Mouse (Mus musculus): ENCODE results near the gene Mybbp1a.
A peak's percentile ranks its signal among the peaks of the same experiment; 100 is the strongest.

The Mybbp1a gene

DNA sequence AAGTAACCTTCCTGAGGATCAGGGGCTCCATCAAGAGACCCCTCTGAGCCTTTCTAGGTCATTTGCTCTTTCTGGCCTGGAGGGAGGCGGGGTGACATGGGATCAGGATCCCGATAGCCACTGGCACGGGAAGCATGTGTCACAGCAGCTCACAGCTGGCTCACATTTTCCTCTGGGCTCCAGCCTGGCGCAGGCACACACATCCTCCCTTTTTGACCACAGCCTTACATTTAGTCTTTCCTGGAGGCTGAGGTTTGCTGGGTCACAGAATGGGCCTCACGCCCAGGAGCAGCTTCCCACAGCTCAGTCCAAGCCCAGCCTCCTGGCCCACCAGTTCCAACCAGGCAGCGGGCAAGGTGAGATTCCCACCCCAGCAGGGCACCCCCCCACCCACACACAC lies 37.1 kb downstream of the Mybbp1a start:
- no peak for DNase-seq (ENCODE audit: low spot score)

DNA sequence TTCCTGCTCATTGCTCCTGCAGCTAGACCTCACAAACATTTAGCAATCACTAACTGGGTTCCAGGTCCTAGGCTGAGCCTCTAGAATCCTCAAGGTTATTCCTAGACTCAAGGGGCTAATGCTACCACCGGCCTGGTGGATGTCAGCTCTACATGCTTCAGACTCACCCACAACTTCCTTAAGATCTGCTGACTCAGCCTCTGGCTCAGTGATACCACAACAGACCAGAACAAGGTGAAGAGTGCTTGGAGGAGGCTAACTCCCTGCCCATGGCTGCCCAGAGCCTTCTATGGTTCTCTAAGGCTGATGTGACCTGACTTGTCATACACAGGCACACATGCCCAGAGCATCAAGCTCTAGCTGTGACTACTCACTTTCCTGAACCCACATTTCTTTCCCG lies 38.3 kb downstream of the Mybbp1a start:
- DNase-seq (ENCODE audit: low spot score): no peak

DNA sequence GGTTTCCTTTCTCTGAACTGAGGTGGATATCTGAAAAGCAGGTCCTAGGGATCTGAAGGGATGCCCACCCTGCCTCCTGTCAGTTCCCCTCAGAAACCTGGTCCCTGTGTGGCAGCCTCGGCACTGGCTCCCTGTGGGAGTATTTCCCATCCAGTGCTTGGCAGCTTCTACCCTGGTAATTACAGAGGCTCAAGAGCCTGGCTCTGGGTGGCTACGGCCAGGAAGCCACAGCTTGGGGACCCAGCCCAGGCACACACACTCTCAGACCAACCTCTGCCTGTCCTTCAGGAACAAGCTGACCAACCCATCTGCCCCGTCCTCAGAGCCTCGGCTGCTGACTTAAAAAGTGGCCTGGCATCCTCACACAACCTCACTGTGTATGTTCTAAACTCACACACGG lies 40.2 kb downstream of the Mybbp1a start:
- DNase-seq (ENCODE audit: low spot score): no peak

DNA sequence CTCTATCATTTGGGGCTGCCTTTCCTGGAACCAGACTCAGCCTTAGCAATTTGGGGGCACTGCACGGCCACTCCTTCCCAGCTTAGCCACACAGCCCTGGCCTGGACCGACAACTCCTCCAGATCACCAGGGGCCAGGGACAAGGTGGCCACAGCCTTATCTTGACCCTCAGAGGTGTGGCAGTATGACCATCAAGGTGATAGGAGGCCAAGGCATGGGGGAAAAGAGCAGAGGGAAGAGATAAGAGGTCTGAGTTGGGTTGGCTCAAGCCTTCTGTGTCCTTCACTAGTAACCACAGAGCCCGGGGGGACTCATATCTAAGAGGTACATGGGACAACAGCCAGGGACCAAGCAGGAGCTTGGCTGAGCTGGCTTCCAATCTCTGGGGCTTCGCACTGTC lies 40.8 kb downstream of the Mybbp1a start:
- no peak for DNase-seq (ENCODE audit: low spot score)

- no peak for DNase-seq (ENCODE audit: low spot score)
These were observed 43.4 kb downstream of the Mybbp1a start for GRCm38 (mm10) chr11:72484549-72484948.

GRCm38 (mm10) chr11:72485157-72485556 lies 44.0 kb downstream of the Mybbp1a start:
- no peak for DNase-seq (ENCODE audit: low spot score)

DNA sequence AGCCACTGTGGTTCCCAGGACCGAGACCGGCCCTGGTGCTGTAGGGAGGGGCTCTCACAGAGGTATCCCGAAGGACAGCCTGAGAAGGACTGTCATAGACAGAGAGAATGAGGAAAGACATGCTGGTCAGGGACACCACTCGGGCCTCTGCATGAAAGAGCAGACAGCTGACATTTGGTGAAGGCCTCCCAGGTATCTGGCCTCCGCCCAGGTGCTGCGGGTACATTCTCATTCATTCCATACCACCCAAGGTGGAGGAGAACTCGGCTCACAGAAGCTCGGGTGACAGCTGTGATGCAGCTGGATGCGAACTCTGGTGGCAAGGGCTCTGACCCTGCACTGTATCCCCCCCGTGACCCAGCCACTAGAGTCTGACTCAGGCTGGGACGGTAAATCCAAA lies 44.8 kb downstream of the Mybbp1a start:
- DNase-seq (ENCODE audit: low spot score): no peak

- no peak for DNase-seq (ENCODE audit: low spot score)
These were observed 46.0 kb downstream of the Mybbp1a start for GRCm38 (mm10) chr11:72487171-72487570.

- no peak for DNase-seq (ENCODE audit: low spot score)
These were observed 46.6 kb downstream of the Mybbp1a start for GRCm38 (mm10) chr11:72487739-72488138.

DNA sequence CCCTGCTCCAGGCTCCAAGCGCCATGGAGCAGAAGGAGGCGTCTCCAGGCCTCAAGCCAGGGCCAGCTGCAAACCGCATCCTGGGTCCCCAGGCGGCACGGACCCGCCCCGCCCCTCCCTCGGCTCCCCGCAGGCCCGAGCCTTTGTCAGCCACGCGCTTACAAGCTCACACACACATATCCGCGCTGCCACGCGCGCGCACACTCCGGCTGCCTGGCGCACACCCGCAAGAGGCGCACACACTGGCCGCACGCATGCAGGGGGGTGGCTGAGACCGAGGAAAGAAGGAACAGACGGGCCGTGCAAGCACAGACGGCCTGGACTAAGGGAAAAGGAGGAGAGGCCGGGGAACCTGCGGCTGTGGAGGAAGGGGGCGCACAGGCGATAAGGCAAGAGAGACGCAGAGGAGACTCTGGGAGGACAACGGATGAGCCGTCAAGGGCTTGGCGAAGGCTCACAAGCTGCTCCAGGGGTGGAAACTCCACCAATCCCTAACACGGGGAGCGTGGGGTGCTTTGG lies 47.7 kb downstream of the Mybbp1a start:
- DNase-seq (ENCODE audit: low spot score): peak; percentile 68

- DNase-seq (ENCODE audit: low spot score): no peak
These were observed 48.2 kb downstream of the Mybbp1a start for GRCm38 (mm10) chr11:72489397-72489796.

- DNase-seq (ENCODE audit: low spot score): peak; percentile 92
These were observed 48.7 kb downstream of the Mybbp1a start, which contains the start of gene Spns2 for GRCm38 (mm10) chr11:72489881-72490301. Gene Spns2, minus strand, starts transcription at chr11:72489904.

- peak; percentile 58 for DNase-seq (ENCODE audit: low spot score)
These were observed 50.2 kb downstream of the Mybbp1a start for GRCm38 (mm10) chr11:72491130-72491960.

GRCm38 (mm10) chr11:72494046-72494988 lies 53.2 kb downstream of the Mybbp1a start:
- no peak for DNase-seq (ENCODE audit: low spot score)

- DNase-seq (ENCODE audit: low spot score): no peak
These were observed 54.9 kb downstream of the Mybbp1a start for GRCm38 (mm10) chr11:72496066-72496465.

DNA sequence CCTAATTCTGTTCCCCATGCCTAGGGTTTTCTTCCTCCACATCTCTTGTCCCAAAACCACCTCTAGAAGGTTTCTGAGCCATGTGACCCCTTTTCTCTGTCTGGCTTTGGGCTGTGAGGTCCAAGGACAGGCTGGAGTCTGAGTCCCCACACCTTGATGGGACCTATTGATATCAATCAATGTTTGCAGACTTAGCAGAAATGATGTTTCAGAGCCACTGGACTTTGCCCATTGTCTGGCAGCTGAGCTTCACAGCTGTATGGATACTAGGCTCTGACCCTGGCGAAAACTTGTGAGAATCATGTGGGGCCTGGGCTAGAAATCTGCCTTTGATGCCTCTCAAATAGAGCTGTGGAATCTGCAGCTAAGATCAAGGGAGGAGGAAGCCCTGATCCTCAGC lies 55.6 kb downstream of the Mybbp1a start:
- no peak for DNase-seq (ENCODE audit: low spot score)

GRCm38 (mm10) chr11:72497367-72497766 lies 56.2 kb downstream of the Mybbp1a start:
- no peak for DNase-seq (ENCODE audit: low spot score)

DNA sequence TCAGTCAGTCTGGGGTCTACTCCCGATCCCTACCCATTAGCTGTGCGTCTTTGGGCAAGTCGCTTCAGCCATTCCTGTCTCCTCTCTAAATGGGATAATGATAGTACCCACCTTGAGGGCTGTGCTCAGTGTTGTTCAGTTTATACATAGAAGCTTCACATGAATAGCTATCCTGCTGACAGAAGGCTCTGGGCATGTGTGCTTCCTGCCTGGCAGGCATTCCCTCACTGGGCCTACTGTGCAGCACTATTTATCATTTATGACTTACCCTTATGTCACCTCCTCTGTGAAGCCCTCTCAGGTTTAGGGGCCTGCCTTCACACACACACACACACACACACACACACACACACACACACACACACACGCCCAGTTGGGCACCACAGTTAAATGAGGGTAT lies 59.0 kb downstream of the Mybbp1a start:
- no peak for DNase-seq (ENCODE audit: low spot score)

Data from left cerebral cortex, adult 11 months (tissue).